10 mouse cellular contexts compared by ENCODE assay signal in the genomic region with DNA sequence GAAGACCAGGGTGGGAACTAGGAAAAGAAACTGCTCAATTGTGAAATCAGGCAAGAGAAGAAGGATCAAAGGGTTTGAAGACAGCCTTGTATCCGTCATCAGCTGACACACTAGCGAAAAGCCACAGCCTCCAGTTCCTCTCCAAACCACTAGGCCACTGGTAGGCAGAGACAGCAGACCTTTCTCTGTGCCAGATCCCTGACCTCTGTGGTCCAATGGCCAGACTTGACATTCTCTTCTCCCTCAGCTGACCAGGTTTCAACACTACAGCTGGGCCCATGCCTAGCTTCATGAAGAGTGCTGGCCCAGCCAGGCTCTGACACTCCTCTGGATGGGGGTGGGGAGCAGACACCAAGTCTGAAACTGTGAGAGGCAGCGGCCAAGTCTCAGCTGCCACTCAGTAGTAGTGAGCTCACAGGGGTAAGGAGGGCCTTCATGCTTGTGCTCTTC. TPM values are rescaled to one million over a fixed set of nuclear protein-coding genes. Genes with fewer than 3 reads are reported as not detected.
DNase-seq lines count a peak whose midpoint lies in the region; ATAC-seq and TF ChIP-seq lines count a peak whose summit lies in the region.
"Had no signal": no experiment of that assay in that cellular context is flagged by ENCODE, and none has a peak within 500 bp of the region (broad histone marks: within the 10 kb centered on the region; RNA-seq: fewer than 3 reads in every experiment).

No protein-coding gene starts in this region.

- 71% methylated on average over 3 of the region's 3 CpGs for WGBS in hindbrain, embryonic 13.5 days
- WGBS in hindbrain, embryonic 14.5 days, result 60% methylated on average over 3 of the region's 3 CpGs
- WGBS in thymus, adult 2 months, result 23% methylated on average over 3 of the region's 3 CpGs
- WGBS in heart, embryonic 10.5 days, result 39% methylated on average over 3 of the region's 3 CpGs
- 36% methylated on average over 3 of the region's 3 CpGs for WGBS in liver, postnatal 0 days (ENCODE audit: insufficient replicate concordance)

- TF ChIP-seq POLR2A in thymus, adult 2 months (IDR thresholded peaks at IDR 0.05; ENCODE audit: control insufficient read depth, extremely low read depth, insufficient read depth, low read length, poor library complexity), result no peak

- no peaks in the 10 kb centered on the region for H3K27me3 ChIP-seq in hindbrain, embryonic 13.5 days
- H3K27me3 ChIP-seq in hindbrain, embryonic 14.5 days (ENCODE audit: control insufficient read depth, insufficient read depth, low read length), result no peaks in the 10 kb centered on the region
- no peaks in the 10 kb centered on the region for H3K27me3 ChIP-seq in thymus, adult 2 months (ENCODE audit: control insufficient read depth, insufficient read depth, low read length)
- no peaks in the 10 kb centered on the region for H3K27me3 ChIP-seq in heart, embryonic 10.5 days (ENCODE audit: insufficient read depth, poor library complexity, severe bottlenecking)
- H3K27me3 ChIP-seq in liver, postnatal 0 days (ENCODE audit: insufficient read depth, low read length), result no peaks in the 10 kb centered on the region
- H3K27me3 ChIP-seq: embryonic facial prominence, embryonic 12.5 days; limb, embryonic 15.5 days had no signal

- peaks cover 39% of the 10 kb centered on the region for H3K4me1 ChIP-seq in hindbrain, embryonic 13.5 days (replicated peaks)
- H3K4me1 ChIP-seq in hindbrain, embryonic 14.5 days (replicated peaks; ENCODE audit: control insufficient read depth, insufficient read depth, low read length), result peaks cover 10% of the 10 kb centered on the region
- peaks cover 7% of the 10 kb centered on the region for H3K4me1 ChIP-seq in thymus, adult 2 months (replicated peaks; ENCODE audit: control insufficient read depth, insufficient read depth, low read length)
- peaks cover 64% of the 10 kb centered on the region for H3K4me1 ChIP-seq in heart, embryonic 10.5 days
- peaks cover 14% of the 10 kb centered on the region for H3K4me1 ChIP-seq in liver, postnatal 0 days (ENCODE audit: insufficient read depth)
- H3K4me1 ChIP-seq: limb, embryonic 15.5 days had no signal

- DNase-seq in hindbrain, embryonic 14.5 days (ENCODE audit: low spot score), result no peak
- DNase-seq in thymus, adult 2 months, result no peak
- no peak for DNase-seq in thymus, postnatal 25 days
- peak; percentile 78 for DNase-seq in heart, embryonic 10.5 days (ENCODE audit: low spot score)
- peak; percentile 65 for DNase-seq in liver, postnatal 0 days
- no peak for DNase-seq in yolk sac, embryonic 10.5 days (ENCODE audit: low spot score)
- DNase-seq in layer of hippocampus, adult 9-10 months (ENCODE audit: low spot score), result no peak

- no peak for ATAC-seq in hindbrain, embryonic 13.5 days (ENCODE audit: low FRiP score)
- ATAC-seq in hindbrain, embryonic 14.5 days (ENCODE audit: low FRiP score), result no peak
- peak; percentile 97 for ATAC-seq in liver, postnatal 0 days

- TF ChIP-seq CTCF in thymus, adult 2 months (IDR thresholded peaks at IDR 0.05; ENCODE audit: borderline replicate concordance, control insufficient read depth, extremely low read depth, insufficient read depth, low read length, poor library complexity), result peak; percentile 43; the same call in 1 of the 2 replicates
- peak; percentile 52 for TF ChIP-seq CTCF in liver, postnatal 0 days (IDR thresholded peaks at IDR 0.05; ENCODE audit: low read depth)

- no peak overlapping the region for H3K4me3 ChIP-seq in hindbrain, embryonic 13.5 days
- H3K4me3 ChIP-seq in hindbrain, embryonic 14.5 days (replicated peaks; ENCODE audit: low read length), result no peak overlapping the region
- H3K4me3 ChIP-seq in thymus, adult 2 months (ENCODE audit: control insufficient read depth, insufficient read depth, low read length), result no peak overlapping the region
- no peak overlapping the region for H3K4me3 ChIP-seq in heart, embryonic 10.5 days
- H3K4me3 ChIP-seq in liver, postnatal 0 days (ENCODE audit: low read depth, low read length), result no peak overlapping the region
- H3K4me3 ChIP-seq: embryonic facial prominence, embryonic 12.5 days; limb, embryonic 15.5 days had no signal

- no peak for TF ChIP-seq EP300 in liver, postnatal 0 days (IDR thresholded peaks at IDR 0.05; ENCODE audit: low read depth)

- H3K9ac ChIP-seq in hindbrain, embryonic 13.5 days, result no peak overlapping the region
- no peak overlapping the region for H3K9ac ChIP-seq in hindbrain, embryonic 14.5 days
- H3K9ac ChIP-seq in liver, postnatal 0 days (replicated peaks), result 0 out of 2 replicates have a peak overlapping the region, but pooled peaks have one; percentile 28
- H3K9ac ChIP-seq: embryonic facial prominence, embryonic 12.5 days; limb, embryonic 15.5 days had no signal

- peaks cover 6% of the 10 kb centered on the region; the same call in 1 of the 2 replicates for H3K36me3 ChIP-seq in hindbrain, embryonic 13.5 days
- H3K36me3 ChIP-seq in hindbrain, embryonic 14.5 days (replicated peaks; ENCODE audit: control insufficient read depth, insufficient read depth), result no peaks in the 10 kb centered on the region
- H3K36me3 ChIP-seq in thymus, adult 2 months (ENCODE audit: control insufficient read depth, insufficient read depth, low read length), result no peaks in the 10 kb centered on the region
- peaks cover 10% of the 10 kb centered on the region for H3K36me3 ChIP-seq in heart, embryonic 10.5 days
- H3K36me3 ChIP-seq in liver, postnatal 0 days (replicated peaks; ENCODE audit: insufficient read depth, low read length), result no peaks in the 10 kb centered on the region
- H3K36me3 ChIP-seq: embryonic facial prominence, embryonic 12.5 days; limb, embryonic 15.5 days had no signal

- no peak overlapping the region for H3K4me2 ChIP-seq in hindbrain, embryonic 13.5 days
- H3K4me2 ChIP-seq in hindbrain, embryonic 14.5 days (replicated peaks), result no peak overlapping the region
- H3K4me2 ChIP-seq in liver, postnatal 0 days (ENCODE audit: low read depth, low read length), result no peak overlapping the region
- H3K4me2 ChIP-seq: embryonic facial prominence, embryonic 12.5 days; limb, embryonic 15.5 days had no signal

- 0 out of 2 replicates have a peak overlapping the region, but pooled peaks have one; percentile 18 for H3K27ac ChIP-seq in hindbrain, embryonic 13.5 days
- H3K27ac ChIP-seq in hindbrain, embryonic 14.5 days, result no peak overlapping the region
- H3K27ac ChIP-seq in thymus, adult 2 months (ENCODE audit: control insufficient read depth, insufficient read depth, low read length), result no peak overlapping the region
- peak overlapping the region; percentile 75 for H3K27ac ChIP-seq in heart, embryonic 10.5 days
- no peak overlapping the region for H3K27ac ChIP-seq in liver, postnatal 0 days (ENCODE audit: low read depth)
- H3K27ac ChIP-seq: embryonic facial prominence, embryonic 12.5 days; limb, embryonic 15.5 days had no signal

- H3K9me3 ChIP-seq in hindbrain, embryonic 13.5 days, result no peaks in the 10 kb centered on the region
- no peaks in the 10 kb centered on the region for H3K9me3 ChIP-seq in hindbrain, embryonic 14.5 days (ENCODE audit: control insufficient read depth, low read length)
- H3K9me3 ChIP-seq in heart, embryonic 10.5 days, result no peaks in the 10 kb centered on the region
- no peaks in the 10 kb centered on the region for H3K9me3 ChIP-seq in liver, postnatal 0 days (ENCODE audit: low read length)
- H3K9me3 ChIP-seq: embryonic facial prominence, embryonic 12.5 days; limb, embryonic 15.5 days had no signal

RNA-seq across cellular contexts. Expression of a gene that starts 7.0 kb away (rescaled TPM):
- polyA plus RNA-seq in hindbrain, embryonic 13.5 days (2015; fragmentation: Nextera tagmentation; extraction: Ambion mirVana), result 47.6 and 52.5 TPM in 2 replicates
- 59.4 and 63.8 TPM in 2 replicates for polyA plus RNA-seq in hindbrain, embryonic 14.5 days (2014; fragmentation: Nextera tagmentation; extraction: Ambion mirVana)
- polyA plus RNA-seq in thymus, adult 2 months (2012; rRNA removed), result 182 and 203 TPM in 2 replicates
- 39.3 and 44.5 TPM in 2 replicates for polyA plus RNA-seq in heart, embryonic 10.5 days (2016; fragmentation: Nextera tagmentation; extraction: Ambion mirVana)
- polyA plus RNA-seq in liver, postnatal 0 days (2015; fragmentation: Nextera tagmentation; extraction: Ambion mirVana), result 9.1 and 9.9 TPM in 2 replicates

Comparison
In these comparisons a context has a peak if more than half of its experiments do, and no peak if none do; other contexts are left out.
1. H3K27ac ChIP-seq: peak in hindbrain, embryonic 13.5 days (single experiment) and heart, embryonic 10.5 days (single experiment); none in hindbrain, embryonic 14.5 days (single experiment), thymus, adult 2 months (single experiment) and liver, postnatal 0 days (single experiment).
2. DNase-seq: peak in heart, embryonic 10.5 days (single experiment) and liver, postnatal 0 days (single experiment); none in hindbrain, embryonic 14.5 days (single experiment), thymus, adult 2 months (single experiment), thymus, postnatal 25 days (single experiment), yolk sac, embryonic 10.5 days (single experiment) and layer of hippocampus, adult 9-10 months (single experiment).